Mouse (Mus musculus) liver (tissue): Measurements from ENCODE around the gene Olfr173.

Experiments
- DNase-seq: peaks from one replicate; pipeline ENCODE4 v3.0.0-alpha.2; 2020; ENCODE audit warnings: mixed read lengths

Gene Olfr173

GRCm38 (mm10) chr16:58800168-58800567 is at the start of gene Olfr173:
Olfr173 (minus strand) TSS chr16:58800268.
- no peak for DNase-seq

GRCm38 (mm10) chr16:58826732-58827319 is 26.8 kb upstream of the Olfr173 start, which contains the start of gene Olfr175-ps1:
Olfr175-ps1 (minus strand) TSS chr16:58826782.
- no peak for DNase-seq

- no peak for DNase-seq
Measured at GRCm38 (mm10) chr16:58763076-58763475, 37.0 kb downstream of the Olfr173 start, which contains the start of gene Olfr172. Olfr172 (minus strand) TSS chr16:58763176.

GRCm38 (mm10) chr16:58756191-58756590 is 43.9 kb downstream of the Olfr173 start:
- DNase-seq: no peak

- no peak for DNase-seq
Measured at GRCm38 (mm10) chr16:58751314-58751713, 48.8 kb downstream of the Olfr173 start.

- DNase-seq: no peak
Measured at GRCm38 (mm10) chr16:58746715-58747114, 53.4 kb downstream of the Olfr173 start.
